Mouse (Mus musculus): ENCODE data around the gene Sycp2. TPM values are rescaled to one million over a fixed set of nuclear protein-coding genes. Genes with fewer than 3 reads are reported as not detected.
"Not testable (repeated sequence)": the region's sequence is repeated elsewhere in the genome, so short reads cannot be mapped to it uniquely, and the experiment has no call there.

The Sycp2 gene
- total RNA-seq, 2 experiments from 2014 or later, result 0.07 to 0.30 TPM

GRCm38 (mm10) chr2:178413481-178414260 is 6.2 kb upstream of the Sycp2 start:
- peak in 1 of 2 experiments; percentile 12 for DNase-seq

- DNase-seq, result no peak
These were observed 5.6 kb upstream of the Sycp2 start for GRCm38 (mm10) chr2:178413081-178413480.

GRCm38 (mm10) chr2:178412598-178412997 is 5.1 kb upstream of the Sycp2 start:
- DNase-seq, result no peak

- DNase-seq, result peak in 1 of 2 experiments; percentile 25
These were observed 2.8 kb upstream of the Sycp2 start for GRCm38 (mm10) chr2:178410286-178410685.

GRCm38 (mm10) chr2:178409024-178409423 is 1.5 kb upstream of the Sycp2 start:
- DNase-seq, result no peak

GRCm38 (mm10) chr2:178342597-178342996 is 64.9 kb downstream of the Sycp2 start:
- no peak for DNase-seq

GRCm38 (mm10) chr2:178342105-178342504 is 65.4 kb downstream of the Sycp2 start:
- DNase-seq, result not testable (repeated sequence)

- DNase-seq, result no peak
These were observed 68.4 kb downstream of the Sycp2 start for GRCm38 (mm10) chr2:178339044-178339443.

- DNase-seq, result no peak
These were observed 69.6 kb downstream of the Sycp2 start for GRCm38 (mm10) chr2:178337878-178338277.

- DNase-seq, result no peak
These were observed 77.5 kb downstream of the Sycp2 start for GRCm38 (mm10) chr2:178329986-178330385.

- DNase-seq, result no peak
These were observed 77.9 kb downstream of the Sycp2 start for GRCm38 (mm10) chr2:178329551-178329950.

- DNase-seq, result peak; percentile 32 to 45
These were observed 79.9 kb downstream of the Sycp2 start for GRCm38 (mm10) chr2:178327466-178328040.

- DNase-seq, result no peak
These were observed 80.6 kb downstream of the Sycp2 start for GRCm38 (mm10) chr2:178326750-178327465.

- no peak for DNase-seq
These were observed 81.4 kb downstream of the Sycp2 start for GRCm38 (mm10) chr2:178326067-178326466.

- DNase-seq, result no peak
These were observed 82.7 kb downstream of the Sycp2 start for GRCm38 (mm10) chr2:178324818-178325217.

GRCm38 (mm10) chr2:178324410-178324809 is 83.1 kb downstream of the Sycp2 start:
- DNase-seq, result no peak

GRCm38 (mm10) chr2:178321271-178321670 is 86.2 kb downstream of the Sycp2 start:
- no peak for DNase-seq

- DNase-seq, result no peak
These were observed 87.7 kb downstream of the Sycp2 start for GRCm38 (mm10) chr2:178319766-178320165.

- DNase-seq, result no peak
These were observed 91.2 kb downstream of the Sycp2 start for GRCm38 (mm10) chr2:178316281-178316680.

GRCm38 (mm10) chr2:178313539-178313938 is 93.9 kb downstream of the Sycp2 start:
- DNase-seq, result no peak

- no peak for DNase-seq
These were observed 102.8 kb downstream of the Sycp2 start for GRCm38 (mm10) chr2:178304669-178305068.

GRCm38 (mm10) chr2:178304188-178304529 is 103.3 kb downstream of the Sycp2 start:
- no peak for DNase-seq
